Mouse (Mus musculus) embryo, embryonic 10 days (tissue): ENCODE data around the gene Neu1.

Source experiments
- DNase-seq: peaks from one replicate; pipeline ENCODE4 v3.0.0-alpha.2; 2015; ENCODE audit warnings: low spot score

Neu1 gene

GRCm38 (mm10) chr17:34902895-34903294 lies 28.2 kb upstream of the Neu1 start:
- DNase-seq = no peak

- no peak for DNase-seq
These were observed 20.1 kb upstream of the Neu1 start for GRCm38 (mm10) chr17:34910982-34911381.

- peak; percentile 78 for DNase-seq
These were observed 19.1 kb upstream of the Neu1 start for GRCm38 (mm10) chr17:34911945-34912351.

- no peak for DNase-seq
These were observed 17.0 kb upstream of the Neu1 start, which contains the start of gene Slc44a4 for GRCm38 (mm10) chr17:34913930-34914665. TSS of gene Slc44a4 (plus strand) at chr17:34914466.

GRCm38 (mm10) chr17:34915410-34915831 lies 15.6 kb upstream of the Neu1 start:
- peak; percentile 62 for DNase-seq

GRCm38 (mm10) chr17:34916316-34916715 lies 14.7 kb upstream of the Neu1 start:
- DNase-seq = no peak

- no peak for DNase-seq
These were observed 13.9 kb upstream of the Neu1 start for GRCm38 (mm10) chr17:34917188-34917587.

- DNase-seq = no peak
These were observed 8.1 kb upstream of the Neu1 start for GRCm38 (mm10) chr17:34922939-34923338.

- DNase-seq = no peak
These were observed 6.8 kb upstream of the Neu1 start for GRCm38 (mm10) chr17:34924258-34924657.

GRCm38 (mm10) chr17:34927306-34928019 lies 3.6 kb upstream of the Neu1 start:
- no peak for DNase-seq

- DNase-seq = no peak
These were observed 2.2 kb upstream of the Neu1 start for GRCm38 (mm10) chr17:34928841-34929240.

GRCm38 (mm10) chr17:34931735-34932098 lies 664 bp downstream of the Neu1 start:
- DNase-seq = no peak

GRCm38 (mm10) chr17:34932287-34932686 lies 1.2 kb downstream of the Neu1 start:
- DNase-seq = no peak

GRCm38 (mm10) chr17:34934031-34934430 lies 3.0 kb downstream of the Neu1 start:
- peak; percentile 20 for DNase-seq

GRCm38 (mm10) chr17:34934830-34935229 lies 3.8 kb downstream of the Neu1 start:
- DNase-seq = no peak

- DNase-seq = no peak
These were observed 7.0 kb downstream of the Neu1 start for GRCm38 (mm10) chr17:34937960-34938505.

GRCm38 (mm10) chr17:34941344-34942041 lies 10.4 kb downstream of the Neu1 start:
- peak; percentile 56 for DNase-seq

- DNase-seq = no peak
These were observed 12.2 kb downstream of the Neu1 start for GRCm38 (mm10) chr17:34943128-34943815.

GRCm38 (mm10) chr17:34944362-34944761 lies 13.3 kb downstream of the Neu1 start:
- no peak for DNase-seq

GRCm38 (mm10) chr17:34946486-34947140 lies 15.6 kb downstream of the Neu1 start:
- DNase-seq = no peak

GRCm38 (mm10) chr17:34947606-34948005 lies 16.6 kb downstream of the Neu1 start:
- DNase-seq = peak; percentile 64
